Mouse (Mus musculus) intestine, postnatal 0 days (tissue): ENCODE measurements around the gene Elmsan1. TPM values are rescaled to one million over a fixed set of nuclear protein-coding genes. Genes with fewer than 3 reads are reported as not detected.

Experiments
- ATAC-seq: fragments of 200-750 bp; cut with Nextera tagmentation; 2 replicates; pipeline ENCODE4 v1.8.0; 2017; ENCODE audit warnings: mild to moderate bottlenecking, moderate TSS enrichment, moderate library complexity
- H3K27ac ChIP-seq: fragments of 300-500 bp; sonication (generic); 2 replicates; pipeline ENCODE4 v1.5.1; 2014; ENCODE audit warnings: mild to moderate bottlenecking, low read depth, low read length, moderate library complexity
- H3K27me3 ChIP-seq: fragments of 300-500 bp; sonication (generic); replicated peaks from 2 replicates; pipeline ENCODE4 v1.6.1; 2014; ENCODE audit warnings: low read length, mixed read lengths; ENCODE audit not compliant: control insufficient read depth, insufficient read depth
- H3K36me3 ChIP-seq: fragments of 300-500 bp; sonication (generic); 2 replicates; pipeline ENCODE4 v1.6.1; 2014; ENCODE audit warnings: mild to moderate bottlenecking, moderate library complexity; ENCODE audit not compliant: control insufficient read depth, insufficient read depth
- H3K4me1 ChIP-seq: fragments of 300-500 bp; sonication (generic); replicated peaks from 2 replicates; pipeline ENCODE4 v1.6.1; 2014; ENCODE audit warnings: antibody characterized with exemption, low read length, mixed read lengths; ENCODE audit not compliant: control insufficient read depth, insufficient read depth
- H3K4me2 ChIP-seq: fragments of 300-500 bp; sonication (generic); replicated peaks from 2 replicates; pipeline ENCODE4 v1.6.1; 2014; ENCODE audit warnings: low read depth, mild to moderate bottlenecking, moderate library complexity
- H3K4me3 ChIP-seq: fragments of 300-500 bp; sonication (generic); 2 replicates; pipeline ENCODE4 v1.5.1; 2014; ENCODE audit warnings: low read depth, low read length
- H3K9ac ChIP-seq: fragments of 300-500 bp; sonication (generic); 2 replicates; pipeline ENCODE4 v1.6.1; 2014; ENCODE audit warnings: mild to moderate bottlenecking, low read depth, low read length
- H3K9me3 ChIP-seq: fragments of 300-500 bp; sonication (generic); 2 replicates; pipeline ENCODE4 v1.6.1; 2016; ENCODE audit warnings: mixed run types; ENCODE audit not compliant: control insufficient read depth
- CTCF ChIP-seq: sonication (generic); IDR thresholded peaks from 2 replicates; pipeline ENCODE4 v1.5.1; 2016; ENCODE audit warnings: low read depth, mild to moderate bottlenecking, control low read depth, antibody characterized with exemption, moderate library complexity
- WGBS: fragments of 180-500 bp; shearing (Covaris S2); extraction: QIAGEN DNeasy Blood & Tissue Kit; methylation state at CpG from one replicate; pipeline ENCODE4 v1.1.7; 2014; 5-methylcytosine and 5-hydroxymethylcytosine counted together
- polyA plus RNA-seq: library from polyadenylated mRNA; unstranded; fragments of >200 nt; fragmentation: Nextera tagmentation; extraction: Ambion mirVana; gene quantifications from 2 replicates; pipeline ENCODE4 v1.2.1, GENCODE M21; 2015

Gene Elmsan1
- polyA plus RNA-seq, 1 experiment from 2014 or later = 4.9 TPM

DNA sequence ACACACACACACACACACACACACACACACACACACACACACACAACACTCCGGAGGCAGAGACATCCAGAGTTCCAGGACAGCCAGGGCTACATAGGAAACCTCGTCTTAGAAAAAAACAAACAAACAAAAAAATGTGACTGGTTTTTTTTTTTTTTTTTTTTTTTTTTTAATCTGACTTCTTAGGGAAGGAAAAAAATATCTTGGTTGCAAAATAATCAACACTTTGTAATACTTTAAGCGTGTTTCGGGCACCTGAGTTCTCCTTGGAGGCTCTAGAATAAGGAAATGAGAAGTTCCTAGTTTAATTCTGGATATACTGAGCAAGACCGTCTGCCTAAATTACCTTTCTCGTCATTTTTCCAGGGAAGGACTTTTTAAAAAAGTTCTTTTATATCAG, 105.0 kb downstream of the Elmsan1 start:
- no peak for ATAC-seq
- Histone ChIP-seq H3K9me3 (no peaks in the 10 kb centered on the region), H3K27me3 (no peaks in the 10 kb centered on the region), H3K27ac (no peak overlapping the region), H3K4me3 (peak overlapping the region; percentile 70; the same call in 1 of the 2 replicates), H3K4me1 (no peaks in the 10 kb centered on the region), H3K9ac (no peak overlapping the region), H3K4me2 (peak overlapping the region; percentile 89), H3K36me3 (peaks cover 7% of the 10 kb centered on the region; the same call in 1 of the 2 replicates)
- TF ChIP-seq CTCF = no peak
- WGBS = 32% methylated on average over 6 of the region's 6 CpGs

DNA sequence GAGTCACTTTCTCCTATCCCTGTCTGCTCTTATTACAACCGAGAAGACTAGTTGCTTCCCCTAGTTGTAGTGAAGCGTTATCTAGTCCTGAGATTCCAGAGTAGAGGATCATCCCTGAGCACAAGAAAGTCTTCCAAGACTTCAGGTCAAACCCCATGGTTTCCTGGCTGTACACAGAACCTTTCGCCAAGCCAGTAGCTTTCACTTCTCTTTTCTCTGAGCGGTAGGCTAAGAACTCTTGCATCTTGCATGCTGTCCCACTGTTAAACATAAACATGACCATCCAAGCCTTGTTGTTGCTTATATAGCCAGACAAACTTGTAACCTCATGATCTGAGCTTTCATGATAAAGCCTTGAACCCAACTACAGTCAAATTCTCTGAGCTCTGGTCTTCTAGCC, 107.9 kb downstream of the Elmsan1 start:
- 92% methylated on average over 4 of the region's 4 CpGs for WGBS
- H3K36me3 ChIP-seq = peaks cover 7% of the 10 kb centered on the region; the same call in 1 of the 2 replicates
- H3K4me1 ChIP-seq = no peaks in the 10 kb centered on the region
- TF ChIP-seq CTCF = no peak
- no peak overlapping the region for H3K27ac ChIP-seq
- no peak overlapping the region for H3K9ac ChIP-seq
- H3K27me3 ChIP-seq = no peaks in the 10 kb centered on the region
- H3K9me3 ChIP-seq = no peaks in the 10 kb centered on the region
- H3K4me2 ChIP-seq = no peak overlapping the region
- no peak overlapping the region for H3K4me3 ChIP-seq
- ATAC-seq = no peak

DNA sequence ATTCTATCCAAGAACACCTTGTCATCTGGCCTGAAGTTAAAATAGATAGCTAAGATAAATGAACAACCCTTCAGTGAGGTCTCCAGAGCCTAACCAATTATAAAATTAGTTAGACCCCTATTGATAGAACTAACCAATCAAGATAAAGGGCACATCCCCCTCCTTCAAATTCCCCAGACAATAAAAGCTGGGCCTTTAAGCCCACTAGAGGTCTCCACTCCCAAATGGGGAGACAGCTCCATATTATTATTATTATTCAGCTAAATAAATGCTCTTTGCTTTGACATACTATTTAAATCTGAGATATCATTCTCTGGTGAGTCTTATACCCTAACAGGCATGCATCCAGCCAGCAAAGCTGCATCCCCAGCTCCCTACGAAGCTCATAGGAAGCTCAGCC, 108.8 kb downstream of the Elmsan1 start:
- H3K9ac ChIP-seq = no peak overlapping the region
- no peaks in the 10 kb centered on the region for H3K9me3 ChIP-seq
- H3K27ac ChIP-seq = no peak overlapping the region
- H3K4me2 ChIP-seq = no peak overlapping the region
- TF ChIP-seq CTCF = 0 out of 2 replicates have a peak, but pooled peaks have one; percentile 11
- H3K27me3 ChIP-seq = no peaks in the 10 kb centered on the region
- WGBS = 82% methylated on average over 1 of the region's 1 CpGs
- peaks cover 7% of the 10 kb centered on the region; the same call in 1 of the 2 replicates for H3K36me3 ChIP-seq
- H3K4me1 ChIP-seq = no peaks in the 10 kb centered on the region
- ATAC-seq = no peak
- H3K4me3 ChIP-seq = no peak overlapping the region

DNA sequence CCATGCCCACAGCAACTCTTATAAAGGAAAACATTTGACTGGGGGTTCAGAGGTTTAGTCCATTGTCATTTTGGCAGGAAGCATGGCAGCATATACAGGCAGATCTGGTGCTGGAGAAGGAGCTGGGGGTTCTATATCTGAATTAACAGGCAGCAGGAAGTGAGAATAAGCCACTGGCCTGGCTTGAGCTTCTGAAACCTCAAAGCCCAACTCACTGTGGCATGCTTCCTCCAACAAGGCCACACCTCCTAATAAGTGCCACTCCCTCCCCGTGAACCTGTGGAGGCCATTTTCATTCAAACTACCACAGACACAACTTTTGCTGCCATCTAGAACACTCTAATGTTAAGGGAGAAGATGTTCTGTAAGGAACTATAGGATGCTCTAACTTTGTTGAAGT, 111.0 kb downstream of the Elmsan1 start:
- Histone ChIP-seq H3K4me2 (no peak overlapping the region), H3K27me3 (no peaks in the 10 kb centered on the region), H3K9me3 (no peaks in the 10 kb centered on the region), H3K9ac (no peak overlapping the region), H3K4me3 (no peak overlapping the region), H3K27ac (no peak overlapping the region), H3K4me1 (no peaks in the 10 kb centered on the region), H3K36me3 (peaks cover 7% of the 10 kb centered on the region; the same call in 1 of the 2 replicates)
- ATAC-seq = no peak
- TF ChIP-seq CTCF = no peak
- WGBS = 67% methylated on average over 1 of the region's 1 CpGs

DNA sequence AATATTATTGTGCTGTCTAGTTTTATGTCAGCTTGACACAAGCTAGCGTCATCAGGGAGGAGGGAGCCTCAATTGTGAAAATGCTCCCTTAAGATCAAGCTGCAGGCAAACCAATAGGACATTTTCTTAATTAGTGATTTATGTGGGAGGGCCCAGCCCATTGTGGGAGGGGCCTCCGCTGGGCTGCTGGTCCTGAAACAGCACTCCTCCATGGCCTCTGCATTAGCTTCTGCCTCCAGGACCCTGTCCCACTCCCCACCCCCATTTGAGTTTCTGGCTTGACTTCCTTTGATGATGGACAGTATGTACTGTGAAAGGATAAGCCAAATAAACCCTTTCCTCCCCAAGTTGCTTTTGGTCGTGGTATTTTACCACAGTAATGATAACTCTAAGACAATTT, 111.7 kb downstream of the Elmsan1 start:
- no peak for TF ChIP-seq CTCF
- no peak overlapping the region for H3K4me2 ChIP-seq
- peaks cover 7% of the 10 kb centered on the region; the same call in 1 of the 2 replicates for H3K36me3 ChIP-seq
- no peaks in the 10 kb centered on the region for H3K27me3 ChIP-seq
- WGBS = 84% methylated on average over 3 of the region's 3 CpGs
- no peak overlapping the region for H3K27ac ChIP-seq
- H3K9me3 ChIP-seq = no peaks in the 10 kb centered on the region
- no peak overlapping the region for H3K4me3 ChIP-seq
- no peaks in the 10 kb centered on the region for H3K4me1 ChIP-seq
- ATAC-seq = no peak
- no peak overlapping the region for H3K9ac ChIP-seq

DNA sequence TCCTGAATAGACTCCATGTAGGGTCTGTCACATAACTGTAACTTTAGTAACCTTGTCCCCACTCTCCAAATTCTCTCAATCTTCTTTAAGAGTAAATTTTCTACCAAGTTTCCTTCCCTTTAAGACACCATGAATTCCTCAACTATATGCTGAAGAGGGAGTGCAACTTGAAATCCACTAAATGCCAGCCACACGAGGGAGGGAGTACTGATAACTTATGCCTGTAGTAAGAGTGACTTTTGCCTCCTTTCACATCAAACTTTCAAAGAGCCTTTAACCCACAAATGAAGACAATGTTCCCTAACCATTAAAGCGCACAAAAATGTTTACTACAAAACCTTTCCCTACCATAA, 117.2 kb downstream of the Elmsan1 start:
- ATAC-seq = 0 out of 2 replicates have a peak, but pooled peaks have one; percentile 1
- peak overlapping the region; percentile 88 for H3K27ac ChIP-seq
- H3K27me3 ChIP-seq = no peaks in the 10 kb centered on the region
- no peaks in the 10 kb centered on the region for H3K36me3 ChIP-seq
- no peak for TF ChIP-seq CTCF
- peak overlapping the region; percentile 84 for H3K4me2 ChIP-seq
- no peaks in the 10 kb centered on the region for H3K4me1 ChIP-seq
- peak overlapping the region; percentile 78 for H3K9ac ChIP-seq
- 46% methylated on average over 2 of the region's 2 CpGs for WGBS
- H3K9me3 ChIP-seq = no peaks in the 10 kb centered on the region
- peak overlapping the region; percentile 50 for H3K4me3 ChIP-seq
